Mouse (Mus musculus) neural tube, embryonic 10.5 days (tissue): ENCODE measurements around the gene Mtor.
A peak's percentile ranks its signal among the peaks of the same experiment; 100 is the strongest.

Experiments used
- DNase-seq: peaks from one replicate; pipeline ENCODE4 v3.0.0-alpha.2; 2017; ENCODE audit warnings: low spot score; ENCODE audit errors: extremely low spot score

The Mtor gene

DNA sequence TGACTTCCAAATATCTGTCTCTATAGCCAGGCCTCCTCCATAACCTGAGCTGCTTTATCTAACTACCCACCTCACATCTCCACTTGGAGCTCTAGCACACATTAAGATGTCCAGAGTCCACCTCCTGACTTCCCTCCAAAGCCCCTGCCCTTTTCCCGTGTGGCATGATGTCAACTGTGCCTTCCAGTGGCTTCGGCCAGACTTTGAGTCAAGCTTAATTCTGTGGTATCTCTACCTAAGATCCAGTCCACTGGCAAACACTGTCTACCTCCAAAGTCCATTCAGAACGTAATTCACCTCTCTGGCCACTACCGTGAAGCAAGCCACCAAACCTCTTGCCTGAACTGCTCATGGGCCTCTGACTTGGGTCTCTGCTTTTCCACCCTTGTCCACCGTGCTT lies 6.5 kb upstream of the Mtor start:
- no peak for DNase-seq

DNA sequence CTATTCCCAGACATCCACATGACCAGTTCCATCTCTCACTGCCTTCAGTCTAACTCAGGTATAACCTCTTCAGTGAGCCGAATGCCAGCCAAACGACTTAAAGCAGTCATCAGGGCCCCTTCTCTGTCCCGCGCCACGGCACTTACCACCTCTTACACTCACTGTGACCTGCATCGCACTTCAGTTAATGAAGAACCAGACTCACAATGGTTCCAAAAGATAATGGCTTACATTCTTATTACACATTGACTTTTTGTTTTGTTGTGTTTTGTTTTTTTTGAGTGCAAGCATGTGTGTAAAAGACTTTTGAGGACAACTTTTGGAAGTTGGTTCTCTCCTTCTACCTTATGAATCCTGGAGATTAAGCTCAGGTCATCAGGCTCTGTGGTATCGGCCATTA lies 5.8 kb upstream of the Mtor start:
- DNase-seq, result no peak

DNA sequence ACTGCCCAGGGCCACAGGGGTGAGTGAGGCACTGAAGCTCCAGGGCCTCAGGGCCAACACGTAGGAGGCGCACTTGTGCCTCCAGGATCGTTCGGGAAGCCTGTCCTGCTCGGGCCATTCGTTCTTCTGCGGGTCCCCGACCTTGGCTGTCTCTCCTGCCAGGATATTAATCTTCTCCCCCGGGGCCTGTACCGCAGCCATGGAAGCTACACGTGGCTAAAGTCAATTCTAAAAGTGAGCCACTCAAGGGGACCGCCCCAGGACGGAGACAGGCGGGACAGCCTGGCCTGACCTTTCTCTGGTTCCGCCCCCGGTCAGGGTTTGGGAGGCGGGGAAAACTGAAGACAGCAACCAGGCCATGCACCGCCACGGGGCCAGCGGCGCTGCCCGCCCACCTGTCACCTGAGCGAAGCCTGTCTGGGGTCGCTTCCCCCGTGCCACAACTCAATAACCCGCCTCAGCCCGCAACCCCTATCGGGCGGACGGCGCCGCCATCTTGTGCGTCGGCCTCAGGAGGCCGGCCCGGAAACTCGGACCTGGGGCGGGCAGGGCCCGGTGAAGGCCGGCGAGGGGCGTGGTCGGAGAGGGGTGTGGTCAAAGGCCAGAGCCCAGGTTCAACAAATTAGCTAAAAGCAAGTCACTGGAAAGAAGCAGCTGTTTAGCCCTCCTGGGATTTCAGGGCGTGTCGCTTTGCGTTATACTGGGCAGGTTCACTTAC lies 4.0 kb upstream of the Mtor start, which contains the start of gene Ubiad1:
TSS of gene Ubiad1 (minus strand) at position 522 of the 718 bp plus-strand sequence.
- DNase-seq, result peak; percentile 90

DNA sequence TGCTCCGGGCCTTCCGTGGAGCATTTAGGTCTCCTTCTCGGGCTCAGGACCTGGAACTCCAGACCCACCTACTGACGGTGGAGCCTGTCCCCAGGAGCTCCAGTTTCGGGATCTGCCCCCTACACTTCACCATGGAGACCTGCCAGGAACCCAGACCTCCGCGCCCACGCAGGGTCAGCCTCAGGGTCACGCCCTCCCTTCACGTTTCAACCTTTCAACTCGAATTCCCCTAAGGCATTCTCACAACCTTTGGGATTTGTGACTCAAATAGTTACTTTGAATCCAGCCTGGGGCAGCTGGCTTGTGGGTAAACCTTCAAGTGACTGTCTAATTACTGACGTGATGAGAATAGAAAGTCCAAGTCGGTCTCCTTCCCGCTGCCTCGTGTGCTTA lies 438 bp downstream of the Mtor start:
- no peak for DNase-seq

DNA sequence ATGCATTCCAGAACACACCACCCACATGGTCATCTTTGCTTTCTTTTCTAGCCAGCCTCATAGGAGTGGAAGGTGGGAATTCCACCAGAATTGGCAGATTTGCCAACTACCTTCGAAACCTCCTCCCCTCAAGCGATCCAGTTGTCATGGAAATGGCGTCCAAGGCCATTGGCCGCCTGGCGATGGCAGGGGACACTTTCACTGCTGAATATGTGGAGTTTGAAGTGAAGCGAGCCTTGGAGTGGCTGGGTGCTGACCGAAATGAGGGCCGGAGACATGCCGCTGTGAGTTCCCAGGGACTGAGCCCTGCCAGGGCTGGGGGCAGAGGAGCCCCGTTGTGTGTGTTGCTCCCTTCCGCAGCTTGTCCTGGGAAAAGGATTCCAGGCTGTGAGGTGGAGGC lies 5.3 kb downstream of the Mtor start:
- DNase-seq, result no peak

DNA sequence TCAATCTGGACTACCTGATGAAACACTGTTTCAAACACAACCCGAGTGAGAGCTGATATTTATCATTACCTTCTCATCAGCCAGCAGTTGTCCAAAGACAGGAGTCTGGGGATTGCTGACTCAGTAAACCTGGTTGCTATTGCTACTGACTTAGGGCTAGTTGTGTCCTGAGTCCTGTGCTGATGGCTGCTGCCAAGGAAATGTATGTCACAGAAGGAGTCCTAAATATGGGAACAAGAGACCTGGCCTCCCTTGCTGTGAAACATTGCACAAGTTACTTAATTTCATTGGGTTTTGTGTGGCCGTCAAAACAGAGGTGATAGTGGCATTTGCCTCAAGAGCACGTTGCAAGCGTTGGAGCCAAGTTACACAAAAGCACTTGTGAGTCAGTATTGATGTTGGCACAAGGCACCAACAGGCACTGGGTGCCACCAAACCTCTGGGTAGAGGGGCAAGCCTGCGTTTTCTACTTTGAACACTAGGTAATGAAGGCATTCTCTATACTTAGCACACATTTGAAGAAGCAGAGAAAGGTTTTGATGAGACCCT lies 7.1 kb downstream of the Mtor start:
- no peak for DNase-seq

DNA sequence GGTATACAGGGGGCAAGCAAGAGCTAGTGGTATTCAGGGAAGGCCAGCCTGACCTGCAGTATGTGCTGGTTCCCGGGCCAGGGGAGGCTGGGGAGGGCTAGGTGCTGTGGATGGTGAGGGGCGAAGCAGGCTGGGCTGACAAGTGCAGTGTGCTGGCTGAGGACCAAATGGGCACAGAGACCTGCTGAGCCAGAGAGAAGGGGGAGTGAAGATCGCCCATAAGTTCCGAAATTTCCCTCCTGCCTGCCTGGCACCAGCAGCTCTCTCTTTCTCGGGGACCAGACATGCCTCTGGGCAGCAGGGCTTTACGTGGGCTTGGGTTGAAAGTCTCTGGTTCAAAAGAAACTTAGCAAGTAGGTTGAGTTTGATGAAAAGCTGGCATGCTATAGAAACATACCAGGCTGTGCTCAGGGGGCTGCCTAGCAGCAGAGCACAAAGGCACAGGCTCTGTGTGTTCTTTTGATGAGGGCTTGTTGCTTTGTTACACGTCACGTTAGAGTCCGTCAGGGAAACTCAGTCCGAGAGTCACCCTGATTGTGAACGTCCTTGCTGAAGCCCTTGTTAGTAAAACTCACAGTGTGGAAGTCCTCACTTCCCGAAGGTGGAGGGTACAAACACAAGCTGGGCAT lies 12.4 kb downstream of the Mtor start:
- DNase-seq, result no peak

DNA sequence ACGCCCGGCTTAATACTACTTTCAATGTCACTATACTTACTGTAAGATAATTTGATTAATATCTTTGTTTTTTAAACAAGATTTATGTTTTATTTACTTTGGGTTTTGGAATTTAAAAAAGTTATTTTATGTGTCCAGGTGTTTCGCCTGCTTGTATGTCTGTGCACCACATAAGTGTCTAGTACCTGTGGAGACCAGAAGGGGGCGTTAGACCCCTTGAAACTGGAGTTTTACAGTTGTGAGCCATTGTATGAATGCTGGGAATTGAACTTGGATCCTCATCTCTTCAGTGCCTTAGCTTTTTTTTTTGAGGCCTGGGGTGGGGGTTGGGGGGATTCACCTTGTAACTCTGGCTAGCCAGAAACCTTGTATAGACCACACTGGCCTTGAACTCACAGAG lies 13.4 kb downstream of the Mtor start:
- no peak for DNase-seq

DNA sequence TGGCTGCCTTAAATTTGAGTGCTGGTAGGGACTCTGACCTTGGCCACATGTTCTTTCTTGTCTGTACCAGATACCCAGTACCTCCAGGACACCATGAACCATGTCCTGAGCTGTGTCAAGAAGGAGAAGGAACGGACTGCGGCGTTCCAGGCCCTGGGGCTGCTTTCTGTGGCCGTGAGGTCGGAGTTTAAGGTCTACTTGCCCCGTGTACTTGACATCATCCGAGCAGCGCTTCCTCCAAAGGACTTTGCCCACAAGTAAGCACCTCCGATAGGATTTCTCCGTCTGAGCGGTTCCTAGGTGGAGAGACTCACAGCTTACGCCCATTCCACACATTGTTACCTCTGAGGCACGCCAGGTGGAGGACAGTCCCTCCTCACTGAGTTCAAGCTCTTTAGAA lies 14.3 kb downstream of the Mtor start:
- no peak for DNase-seq

DNA sequence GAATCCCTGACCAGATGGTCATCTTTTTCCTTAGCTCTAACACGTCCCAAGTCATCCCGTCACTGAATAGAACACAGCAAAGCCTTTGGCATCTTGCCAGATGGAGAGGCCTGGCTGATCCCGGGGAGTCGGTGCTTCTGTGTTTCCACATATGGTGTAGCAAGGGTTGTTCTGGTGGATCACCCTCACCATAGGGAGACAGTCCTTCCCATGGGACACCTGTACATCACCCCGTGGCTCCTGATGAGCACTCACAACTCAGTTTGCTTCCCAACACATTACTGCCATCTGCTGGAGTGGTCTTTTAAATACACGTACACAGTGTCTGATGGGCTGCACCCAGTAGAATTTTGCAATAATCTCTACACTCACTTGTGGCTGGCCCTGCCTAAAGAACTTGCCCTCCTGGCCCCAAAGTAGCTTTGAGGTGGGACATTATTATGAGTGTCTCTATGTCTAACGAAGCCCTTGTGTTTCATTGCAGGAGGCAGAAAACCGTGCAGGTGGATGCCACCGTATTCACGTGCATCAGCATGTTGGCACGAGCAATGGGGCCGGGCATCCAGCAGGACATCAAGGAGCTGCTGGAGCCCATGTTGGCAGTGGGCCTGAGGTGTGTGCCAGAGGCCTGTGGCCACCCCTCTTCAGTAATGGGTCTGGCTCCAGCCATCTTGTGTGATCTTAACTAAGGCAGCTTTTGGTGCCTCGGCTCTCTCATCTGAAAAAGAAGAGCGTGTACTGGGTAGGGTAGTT lies 15.0 kb downstream of the Mtor start:
- no peak for DNase-seq

DNA sequence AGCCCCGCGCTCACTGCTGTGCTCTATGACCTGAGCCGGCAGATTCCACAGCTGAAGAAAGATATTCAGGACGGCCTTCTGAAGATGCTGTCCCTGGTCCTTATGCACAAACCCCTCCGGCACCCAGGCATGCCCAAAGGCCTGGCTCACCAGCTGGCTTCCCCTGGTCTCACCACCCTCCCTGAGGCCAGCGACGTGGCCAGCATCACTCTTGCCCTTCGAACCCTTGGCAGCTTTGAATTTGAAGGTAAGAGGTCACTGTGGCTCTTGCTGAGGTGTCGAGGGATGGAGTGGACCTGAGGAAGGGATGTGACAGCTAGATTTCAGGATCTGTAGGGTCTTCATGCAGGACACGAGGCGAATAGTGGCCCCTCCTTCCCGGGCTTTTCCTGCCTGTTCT lies 15.9 kb downstream of the Mtor start:
- no peak for DNase-seq

DNA sequence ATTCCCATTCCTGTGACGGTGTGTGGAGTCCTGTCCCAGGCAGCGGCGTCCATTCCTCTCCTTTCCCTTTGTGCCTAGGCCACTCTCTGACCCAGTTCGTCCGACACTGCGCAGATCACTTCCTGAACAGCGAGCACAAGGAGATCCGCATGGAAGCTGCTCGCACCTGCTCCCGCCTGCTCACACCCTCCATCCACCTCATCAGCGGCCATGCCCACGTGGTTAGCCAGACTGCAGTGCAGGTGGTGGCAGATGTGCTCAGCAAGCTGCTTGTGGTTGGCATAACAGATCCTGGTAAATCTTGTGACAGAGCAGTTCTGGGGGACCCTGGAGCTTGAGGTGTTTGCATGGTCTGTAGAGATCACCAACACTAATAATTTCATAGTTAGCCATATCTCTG lies 16.5 kb downstream of the Mtor start:
- no peak for DNase-seq

DNA sequence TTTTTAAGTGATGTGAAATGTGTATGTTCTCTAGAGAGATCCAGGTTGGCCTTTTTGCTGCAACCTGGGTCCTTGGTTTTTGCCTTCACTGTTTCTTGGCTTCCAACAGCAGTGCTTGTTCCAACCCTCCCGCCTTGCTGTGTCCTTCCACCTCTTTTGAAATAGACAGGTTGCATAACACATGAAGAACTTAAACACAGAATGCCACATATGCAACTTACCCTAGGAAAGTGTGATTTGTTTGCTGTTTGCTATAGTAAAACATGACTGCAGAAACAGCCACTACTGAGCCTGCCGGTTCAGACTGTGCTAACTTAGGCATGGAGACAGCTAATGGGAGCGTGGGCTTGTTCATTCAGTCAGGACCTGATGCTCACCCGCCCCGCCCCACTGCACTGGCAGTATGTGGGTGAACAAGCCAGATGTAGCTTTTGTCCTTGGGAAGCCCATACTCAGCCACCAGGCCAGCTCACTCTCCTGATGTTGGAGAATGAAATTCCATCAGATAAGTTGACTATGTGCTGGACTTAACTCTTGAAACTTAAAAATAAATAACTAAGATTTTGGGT lies 18.2 kb downstream of the Mtor start:
- no peak for DNase-seq

DNA sequence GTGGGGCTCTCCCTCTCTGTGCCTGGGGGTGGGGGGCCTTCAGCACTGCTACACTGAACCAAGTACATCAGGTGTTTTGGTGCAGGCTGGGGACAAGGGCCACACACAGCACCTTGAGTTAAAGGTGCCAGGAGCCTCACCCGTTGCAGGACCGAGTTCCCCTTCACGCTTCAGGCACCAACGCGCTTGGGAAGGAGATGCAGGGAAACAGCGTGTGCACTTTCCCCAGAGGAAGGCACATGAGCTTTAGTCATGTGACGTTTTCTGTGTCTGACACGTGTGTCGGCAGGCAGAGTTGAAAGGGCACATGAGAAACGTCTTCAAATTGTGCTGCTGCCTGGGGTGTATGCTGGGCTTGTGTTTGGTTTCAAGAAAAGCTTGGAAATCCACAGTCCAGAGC lies 20.0 kb downstream of the Mtor start:
- no peak for DNase-seq

DNA sequence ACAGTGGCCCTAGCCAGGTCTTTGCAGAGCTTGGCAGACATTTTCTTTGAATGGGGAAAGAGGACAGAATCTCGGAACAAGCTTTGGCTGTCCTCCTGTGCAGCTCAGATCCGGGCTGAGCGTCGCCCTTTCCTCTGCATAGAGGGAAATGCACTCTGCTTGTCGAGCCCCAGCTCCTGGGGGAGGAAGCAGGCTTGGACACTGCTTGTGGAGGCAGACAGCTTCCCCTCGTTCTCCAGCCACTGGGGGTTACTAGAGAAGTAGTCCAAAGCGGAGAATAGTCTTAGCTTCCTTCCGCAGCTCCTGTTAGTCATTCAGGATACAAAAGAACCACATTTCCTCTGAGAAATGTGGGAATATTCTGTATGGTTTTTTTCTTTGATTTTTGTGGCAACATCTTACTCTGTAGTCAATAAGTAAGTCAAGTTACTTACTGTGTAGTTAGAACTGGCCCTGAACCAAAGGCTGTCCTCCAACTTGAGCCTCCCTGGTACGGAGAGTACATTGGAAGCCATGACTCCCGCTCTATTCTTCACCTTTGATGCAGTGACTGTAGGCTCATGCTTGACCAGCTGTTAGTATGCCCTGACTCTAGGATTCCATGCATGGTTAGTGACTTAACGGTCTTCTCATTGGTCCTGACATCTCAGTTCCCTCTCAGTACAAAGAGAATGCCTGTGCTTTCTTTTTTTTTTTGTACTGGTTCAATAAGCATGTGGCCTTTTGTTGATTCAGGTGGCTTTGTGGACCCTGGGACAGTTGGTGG lies 21.3 kb downstream of the Mtor start:
- DNase-seq, result peak; percentile 35

DNA sequence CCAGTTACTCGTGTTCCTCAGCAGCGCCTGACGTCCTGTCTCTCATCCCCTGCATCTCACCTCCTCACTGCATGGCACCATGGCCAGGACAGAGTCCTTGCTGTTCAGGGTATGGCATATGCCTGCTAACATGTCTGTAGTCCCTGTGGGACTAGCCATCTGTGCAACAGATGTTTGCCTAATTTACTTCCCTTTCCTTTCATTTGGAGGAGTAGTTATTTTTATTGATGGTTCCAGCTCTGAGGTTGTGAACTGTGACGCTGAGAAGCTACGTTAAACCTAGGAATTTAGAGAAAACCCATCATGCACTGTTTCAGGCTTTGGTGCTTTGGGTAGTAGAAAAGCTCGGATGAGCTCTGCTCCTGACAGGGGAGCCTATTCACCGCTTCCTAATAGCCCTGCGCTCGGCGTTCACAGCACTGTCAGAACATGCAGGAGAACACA lies 23.0 kb downstream of the Mtor start:
- peak; percentile 47 for DNase-seq

DNA sequence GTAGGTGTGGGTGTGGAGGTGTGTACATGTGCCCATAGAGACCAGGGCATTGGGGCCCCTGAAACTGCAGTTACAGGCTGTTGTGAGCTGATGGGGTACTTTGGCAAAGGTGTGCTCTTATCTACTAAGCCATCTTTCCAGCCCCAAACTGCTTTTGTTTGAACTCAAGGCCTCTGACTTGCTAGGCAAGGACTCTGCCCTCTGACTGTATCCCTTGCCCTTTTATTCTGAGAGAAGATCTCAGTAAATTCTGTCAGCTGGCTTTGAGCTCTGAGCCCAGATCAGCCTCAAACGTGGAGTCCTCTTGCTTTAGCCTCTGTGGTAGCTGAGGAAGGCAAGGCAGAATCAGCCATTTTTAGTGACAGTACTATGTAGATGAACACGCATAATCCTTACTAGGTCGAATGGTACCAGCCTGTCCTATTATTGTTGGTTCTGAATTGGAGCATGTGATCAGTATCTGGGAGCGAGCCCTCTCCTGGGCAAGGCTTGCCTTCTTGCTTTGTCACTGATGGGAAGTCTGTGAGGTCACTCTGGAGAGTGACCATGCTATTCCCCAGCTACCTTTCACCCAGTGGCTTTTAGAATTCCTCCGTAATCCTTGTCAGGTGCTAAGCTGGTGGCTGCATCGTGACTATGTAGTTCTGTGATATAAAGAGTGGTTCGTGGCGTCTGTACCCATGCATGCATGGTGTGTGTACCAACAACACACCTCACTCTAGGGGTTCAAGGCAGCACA lies 24.2 kb downstream of the Mtor start:
- DNase-seq, result no peak

DNA sequence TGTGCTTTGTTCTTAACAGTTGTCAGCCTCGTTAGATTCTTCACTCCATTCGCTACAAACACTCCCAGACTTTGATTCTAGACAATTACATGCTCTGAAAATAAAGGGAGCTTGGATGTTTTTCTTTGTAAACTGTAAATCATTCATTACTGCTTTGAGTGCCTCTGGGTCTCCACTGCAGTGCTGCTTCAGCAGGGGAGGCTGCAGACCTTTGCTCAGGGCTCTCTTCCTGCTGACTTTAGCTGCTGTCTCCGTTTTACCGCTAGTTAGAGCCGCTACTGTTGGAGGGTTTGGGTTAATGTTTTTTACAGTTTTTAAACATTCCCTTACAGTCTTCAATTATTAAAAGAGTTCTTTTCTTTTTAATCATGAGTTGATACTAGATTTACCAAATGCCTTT lies 25.1 kb downstream of the Mtor start:
- DNase-seq, result no peak

DNA sequence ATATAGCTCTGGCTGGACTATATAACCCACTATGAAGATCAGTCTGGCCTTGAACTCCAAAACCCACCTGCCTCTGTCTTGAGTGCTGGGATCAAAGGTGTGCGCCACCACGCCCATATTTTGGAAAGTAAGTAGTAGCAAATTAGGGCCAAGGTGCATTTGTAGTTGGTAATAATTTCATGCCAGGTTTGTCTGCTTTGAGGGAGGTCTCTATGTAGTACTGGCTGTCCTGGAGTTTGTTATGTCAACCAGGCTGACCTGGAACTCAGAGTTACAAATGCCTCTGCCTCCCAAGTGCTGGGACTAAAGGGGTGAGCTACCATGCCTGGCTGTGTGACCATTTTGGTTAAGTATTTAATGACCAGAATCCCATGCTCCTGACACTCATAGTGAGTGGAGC lies 31.8 kb downstream of the Mtor start:
- DNase-seq, result no peak

DNA sequence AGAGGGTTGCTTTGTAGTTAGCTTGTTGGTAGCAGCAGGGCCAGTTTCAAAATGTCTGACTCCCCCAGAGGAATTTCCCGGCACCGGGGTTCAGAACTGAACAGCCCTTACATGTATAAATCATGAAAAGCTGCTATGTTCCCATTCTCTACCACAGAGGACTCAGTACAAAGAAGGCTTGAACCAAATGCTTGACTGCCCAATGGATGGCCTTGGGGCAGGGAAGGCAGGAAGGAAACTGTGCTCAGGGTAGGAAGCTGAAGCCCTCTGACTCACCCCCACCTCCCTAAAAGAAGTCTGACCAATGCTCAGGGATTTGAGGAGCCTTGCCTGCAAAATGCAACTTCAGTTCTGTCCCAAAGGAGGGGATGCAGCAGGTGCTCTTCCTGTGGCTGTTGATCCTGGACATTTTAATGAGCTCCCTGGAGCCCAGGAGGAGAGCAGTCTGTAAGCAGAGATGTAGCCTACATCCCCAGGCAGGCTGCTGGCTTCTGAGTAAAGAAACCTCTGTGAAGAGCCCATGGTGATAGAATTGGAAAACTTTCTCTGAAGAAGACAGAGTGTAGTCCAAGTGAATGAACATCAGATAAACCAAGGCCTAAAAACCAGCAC lies 33.3 kb downstream of the Mtor start:
- no peak for DNase-seq
